Mouse (Mus musculus): ENCODE data around the gene B9d2. TPM values are rescaled to one million over a fixed set of nuclear protein-coding genes. Genes with fewer than 3 reads are reported as not detected.

Gene B9d2
- polyA plus RNA-seq, 1 experiment from 2014 or later: 27.2 TPM

DNA sequence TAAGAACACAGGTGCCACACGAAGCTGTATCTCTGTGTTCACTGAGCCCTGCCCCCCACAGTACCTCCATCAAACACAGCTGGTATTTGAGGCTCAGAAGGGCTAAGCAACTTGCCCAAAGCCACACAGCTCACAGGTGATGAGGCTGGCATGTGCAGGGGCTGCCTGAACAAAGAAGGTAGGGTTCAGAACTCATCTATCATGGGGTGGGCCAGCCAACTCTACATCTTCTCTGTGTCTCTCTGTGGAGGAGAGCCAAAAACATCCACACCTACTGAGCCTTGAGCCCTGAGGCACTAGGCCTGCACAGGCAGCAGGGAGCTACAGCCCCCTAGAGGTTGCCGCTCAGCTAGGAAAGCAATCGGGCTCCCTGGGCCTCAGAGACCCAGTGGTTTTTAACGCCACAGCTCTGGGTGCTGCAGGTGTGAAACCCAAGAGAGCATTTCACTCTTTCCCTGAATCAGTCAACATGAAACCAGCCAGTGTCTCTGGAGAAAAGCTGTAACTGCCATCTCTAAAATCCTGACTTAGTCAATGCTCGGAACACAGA lies 32.9 kb upstream of the B9d2 start:
- H3K4me3 ChIP-seq (ENCODE audit: low read depth, low read length): no peak overlapping the region
- no peak for ATAC-seq (replicated peaks; ENCODE audit: low FRiP score, low TSS enrichment, low read depth)
- no peak overlapping the region for H3K4me2 ChIP-seq (ENCODE audit: low read length)
- DNase-seq (ENCODE audit: low spot score): no peak
- H3K27ac ChIP-seq (ENCODE audit: low read depth): no peak overlapping the region
- no peaks in the 10 kb centered on the region for H3K9me3 ChIP-seq (ENCODE audit: control insufficient read depth, low read length)
- 47% methylated on average over 5 of the region's 5 CpGs for WGBS
- no peak overlapping the region for H3K9ac ChIP-seq (ENCODE audit: low read length)
- no peaks in the 10 kb centered on the region for H3K36me3 ChIP-seq (ENCODE audit: control insufficient read depth, insufficient read depth, low read length)
- no peaks in the 10 kb centered on the region for H3K27me3 ChIP-seq (replicated peaks; ENCODE audit: control insufficient read depth, insufficient read depth, low read length)
- H3K4me1 ChIP-seq (replicated peaks; ENCODE audit: control insufficient read depth, insufficient read depth, low read length): no peaks in the 10 kb centered on the region

DNA sequence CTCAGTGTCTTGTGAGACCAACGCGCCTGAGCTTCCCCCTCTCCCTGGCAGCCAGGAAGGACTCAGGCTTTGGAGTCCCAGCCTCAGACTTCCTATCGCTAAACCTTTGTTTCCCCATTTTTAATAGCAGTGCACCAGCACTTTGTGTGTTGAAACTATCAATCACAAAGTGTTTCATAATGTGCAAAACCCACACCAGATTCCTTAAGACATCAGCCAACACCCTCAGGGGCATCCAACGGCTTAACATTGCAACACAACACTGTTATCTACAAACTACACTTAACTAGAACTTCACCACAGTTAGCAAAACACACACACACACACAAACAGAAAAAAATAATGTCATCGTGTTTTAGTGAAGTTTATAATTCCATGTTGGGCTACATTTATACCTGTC lies 30.7 kb upstream of the B9d2 start:
- Histone ChIP-seq H3K27ac (ENCODE audit: low read depth) (no peak overlapping the region), H3K36me3 (ENCODE audit: control insufficient read depth, insufficient read depth, low read length) (no peaks in the 10 kb centered on the region), H3K4me2 (ENCODE audit: low read length) (no peak overlapping the region), H3K27me3 (replicated peaks; ENCODE audit: control insufficient read depth, insufficient read depth, low read length) (no peaks in the 10 kb centered on the region), H3K4me1 (replicated peaks; ENCODE audit: control insufficient read depth, insufficient read depth, low read length) (no peaks in the 10 kb centered on the region), H3K4me3 (ENCODE audit: low read depth, low read length) (no peak overlapping the region), H3K9me3 (ENCODE audit: control insufficient read depth, low read length) (no peaks in the 10 kb centered on the region), H3K9ac (ENCODE audit: low read length) (no peak overlapping the region)
- DNase-seq (ENCODE audit: low spot score): no peak
- WGBS: 85% methylated on average over 5 of the region's 5 CpGs
- ATAC-seq (replicated peaks; ENCODE audit: low FRiP score, low TSS enrichment, low read depth): no peak

DNA sequence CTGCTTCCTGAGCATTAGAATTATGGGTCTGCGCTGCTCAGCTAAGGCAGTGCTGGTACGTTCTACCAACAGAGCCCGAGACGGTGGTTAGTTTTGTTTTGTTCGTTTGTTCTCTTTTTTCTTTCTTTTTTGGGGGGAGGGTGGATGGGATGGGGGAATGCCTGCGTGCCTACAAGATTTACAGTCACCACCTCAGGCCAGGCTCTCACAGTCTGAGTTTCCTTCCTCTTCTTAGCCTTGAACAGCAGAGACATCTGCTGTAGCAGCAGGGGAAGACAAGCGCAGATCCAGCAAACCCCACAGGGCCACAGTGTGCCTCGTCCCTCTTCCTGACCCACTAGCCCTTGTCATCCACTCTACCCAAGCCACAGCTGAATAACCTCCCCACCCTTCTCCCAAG lies 29.3 kb upstream of the B9d2 start:
- ATAC-seq (replicated peaks; ENCODE audit: low FRiP score, low TSS enrichment, low read depth) (no peak), DNase-seq (ENCODE audit: low spot score) (no peak)
- Histone ChIP-seq H3K9ac (ENCODE audit: low read length) (no peak overlapping the region), H3K4me3 (ENCODE audit: low read depth, low read length) (no peak overlapping the region), H3K27ac (ENCODE audit: low read depth) (no peak overlapping the region), H3K9me3 (ENCODE audit: control insufficient read depth, low read length) (no peaks in the 10 kb centered on the region), H3K4me2 (ENCODE audit: low read length) (no peak overlapping the region), H3K36me3 (ENCODE audit: control insufficient read depth, insufficient read depth, low read length) (no peaks in the 10 kb centered on the region), H3K4me1 (replicated peaks; ENCODE audit: control insufficient read depth, insufficient read depth, low read length) (no peaks in the 10 kb centered on the region), H3K27me3 (replicated peaks; ENCODE audit: control insufficient read depth, insufficient read depth, low read length) (no peaks in the 10 kb centered on the region)
- WGBS: 91% methylated on average over 8 of the region's 8 CpGs

DNA sequence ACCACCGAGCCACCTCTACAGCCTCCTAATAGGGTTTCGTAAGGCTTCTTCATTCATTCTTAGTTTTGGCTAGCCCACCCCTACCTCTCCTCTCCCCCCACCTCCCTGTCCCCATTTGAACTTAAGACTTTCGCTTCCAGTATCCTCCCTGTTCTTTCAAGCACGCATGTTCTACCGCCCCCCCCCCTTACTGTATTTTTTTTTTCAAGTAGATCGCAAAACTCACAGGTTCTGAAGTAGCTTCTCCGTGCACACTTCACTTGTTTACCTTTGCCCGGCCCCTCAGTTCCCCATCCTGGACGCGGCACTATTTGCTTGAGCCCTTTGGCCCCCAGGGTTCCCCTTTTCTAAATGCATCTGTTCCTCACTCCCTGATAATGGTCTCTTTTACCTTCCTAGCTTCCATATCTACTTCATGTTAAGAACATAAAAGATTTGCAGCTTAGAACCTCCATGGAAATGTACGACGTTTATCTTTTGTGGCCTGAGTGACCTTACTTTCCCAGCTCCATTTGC lies 28.3 kb upstream of the B9d2 start:
- no peak overlapping the region for H3K4me3 ChIP-seq (ENCODE audit: low read depth, low read length)
- H3K9me3 ChIP-seq (ENCODE audit: control insufficient read depth, low read length): no peaks in the 10 kb centered on the region
- H3K36me3 ChIP-seq (ENCODE audit: control insufficient read depth, insufficient read depth, low read length): no peaks in the 10 kb centered on the region
- no peak overlapping the region for H3K9ac ChIP-seq (ENCODE audit: low read length)
- DNase-seq (ENCODE audit: low spot score) (no peak), ATAC-seq (replicated peaks; ENCODE audit: low FRiP score, low TSS enrichment, low read depth) (no peak)
- WGBS: 81% methylated on average over 12 of the region's 12 CpGs
- no peaks in the 10 kb centered on the region for H3K27me3 ChIP-seq (replicated peaks; ENCODE audit: control insufficient read depth, insufficient read depth, low read length)
- H3K4me1 ChIP-seq (replicated peaks; ENCODE audit: control insufficient read depth, insufficient read depth, low read length): peaks cover 2% of the 10 kb centered on the region; the same call in 1 of the 2 replicates
- no peak overlapping the region for H3K27ac ChIP-seq (ENCODE audit: low read depth)
- no peak overlapping the region for H3K4me2 ChIP-seq (ENCODE audit: low read length)

DNA sequence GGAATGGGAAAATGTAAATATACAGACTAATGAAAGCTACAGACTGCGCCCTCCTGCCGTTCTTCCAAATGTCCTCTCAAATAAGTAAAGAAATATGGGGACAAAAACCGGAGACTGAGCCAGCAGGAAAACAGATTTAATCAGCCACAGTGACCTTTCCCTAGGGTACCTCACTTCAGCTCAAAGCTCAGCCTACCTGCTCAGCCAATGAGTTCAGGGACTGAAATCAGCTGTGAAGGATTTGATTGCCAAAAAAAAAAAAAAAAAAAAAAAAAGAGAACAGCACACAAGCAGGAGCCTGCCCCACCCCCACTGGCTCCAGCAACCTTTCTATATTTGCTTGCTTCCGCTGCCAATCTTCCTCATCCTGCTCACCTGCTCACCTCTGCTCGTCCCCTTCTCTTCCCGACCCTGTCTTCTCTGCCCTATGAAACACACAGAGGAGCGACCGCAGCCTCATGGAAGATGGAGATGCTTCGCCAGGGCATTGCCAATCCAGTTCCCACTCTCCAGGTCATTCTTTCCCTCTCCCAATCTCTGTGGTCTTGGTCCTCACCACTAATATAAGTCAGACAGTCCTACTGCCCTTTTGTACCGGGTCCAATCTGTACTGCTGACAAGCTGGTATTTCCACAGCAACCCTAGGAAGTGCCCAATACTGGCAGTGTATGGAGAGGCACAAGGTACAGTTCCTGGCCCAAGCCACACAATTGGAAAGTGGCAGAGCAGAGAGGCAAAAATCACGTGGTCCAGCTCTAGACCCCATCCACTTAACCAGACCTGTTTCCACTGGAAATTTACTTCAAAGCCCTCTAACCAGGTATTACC lies 24.8 kb upstream of the B9d2 start:
- Histone ChIP-seq H3K36me3 (ENCODE audit: control insufficient read depth, insufficient read depth, low read length) (no peaks in the 10 kb centered on the region), H3K4me2 (ENCODE audit: low read length) (no peak overlapping the region), H3K9me3 (ENCODE audit: control insufficient read depth, low read length) (no peaks in the 10 kb centered on the region), H3K4me1 (replicated peaks; ENCODE audit: control insufficient read depth, insufficient read depth, low read length) (peaks cover 8% of the 10 kb centered on the region; the same call in 1 of the 2 replicates), H3K27me3 (replicated peaks; ENCODE audit: control insufficient read depth, insufficient read depth, low read length) (no peaks in the 10 kb centered on the region), H3K4me3 (ENCODE audit: low read depth, low read length) (no peak overlapping the region), H3K9ac (ENCODE audit: low read length) (no peak overlapping the region), H3K27ac (ENCODE audit: low read depth) (no peak overlapping the region)
- WGBS: 74% methylated on average over 11 of the region's 11 CpGs
- no peak for DNase-seq (ENCODE audit: low spot score)
- ATAC-seq (replicated peaks; ENCODE audit: low FRiP score, low TSS enrichment, low read depth): no peak

DNA sequence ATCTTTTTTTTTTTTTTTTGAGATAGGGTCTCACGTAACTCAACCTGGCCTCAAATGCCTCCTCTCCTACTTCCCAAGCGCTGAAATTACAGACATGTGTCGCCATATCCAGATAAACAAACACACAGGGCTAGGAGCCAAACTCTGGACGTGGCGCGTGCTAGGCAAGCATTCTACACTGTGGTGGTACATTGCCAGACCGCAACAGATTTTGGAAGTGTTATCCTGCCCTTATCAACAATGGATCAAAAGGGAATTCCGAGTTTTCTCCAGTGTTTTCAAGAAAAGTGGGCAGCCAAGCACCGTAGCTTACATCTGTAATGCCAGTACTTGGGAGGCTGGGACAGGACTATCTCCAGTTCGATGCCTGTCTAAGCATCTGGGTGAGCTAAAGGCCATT lies 22.8 kb upstream of the B9d2 start:
- Histone ChIP-seq H3K9me3 (ENCODE audit: control insufficient read depth, low read length) (no peaks in the 10 kb centered on the region), H3K4me3 (ENCODE audit: low read depth, low read length) (peak overlapping the region; percentile 81), H3K27ac (ENCODE audit: low read depth) (no peak overlapping the region), H3K4me2 (ENCODE audit: low read length) (peak overlapping the region; percentile 85), H3K9ac (ENCODE audit: low read length) (peak overlapping the region; percentile 74), H3K27me3 (replicated peaks; ENCODE audit: control insufficient read depth, insufficient read depth, low read length) (no peaks in the 10 kb centered on the region), H3K36me3 (ENCODE audit: control insufficient read depth, insufficient read depth, low read length) (peaks cover 10% of the 10 kb centered on the region; the same call in 1 of the 2 replicates), H3K4me1 (replicated peaks; ENCODE audit: control insufficient read depth, insufficient read depth, low read length) (peaks cover 8% of the 10 kb centered on the region; the same call in 1 of the 2 replicates)
- ATAC-seq (replicated peaks; ENCODE audit: low FRiP score, low TSS enrichment, low read depth): no peak
- WGBS: 38% methylated on average over 10 of the region's 10 CpGs
- DNase-seq (ENCODE audit: low spot score): no peak

DNA sequence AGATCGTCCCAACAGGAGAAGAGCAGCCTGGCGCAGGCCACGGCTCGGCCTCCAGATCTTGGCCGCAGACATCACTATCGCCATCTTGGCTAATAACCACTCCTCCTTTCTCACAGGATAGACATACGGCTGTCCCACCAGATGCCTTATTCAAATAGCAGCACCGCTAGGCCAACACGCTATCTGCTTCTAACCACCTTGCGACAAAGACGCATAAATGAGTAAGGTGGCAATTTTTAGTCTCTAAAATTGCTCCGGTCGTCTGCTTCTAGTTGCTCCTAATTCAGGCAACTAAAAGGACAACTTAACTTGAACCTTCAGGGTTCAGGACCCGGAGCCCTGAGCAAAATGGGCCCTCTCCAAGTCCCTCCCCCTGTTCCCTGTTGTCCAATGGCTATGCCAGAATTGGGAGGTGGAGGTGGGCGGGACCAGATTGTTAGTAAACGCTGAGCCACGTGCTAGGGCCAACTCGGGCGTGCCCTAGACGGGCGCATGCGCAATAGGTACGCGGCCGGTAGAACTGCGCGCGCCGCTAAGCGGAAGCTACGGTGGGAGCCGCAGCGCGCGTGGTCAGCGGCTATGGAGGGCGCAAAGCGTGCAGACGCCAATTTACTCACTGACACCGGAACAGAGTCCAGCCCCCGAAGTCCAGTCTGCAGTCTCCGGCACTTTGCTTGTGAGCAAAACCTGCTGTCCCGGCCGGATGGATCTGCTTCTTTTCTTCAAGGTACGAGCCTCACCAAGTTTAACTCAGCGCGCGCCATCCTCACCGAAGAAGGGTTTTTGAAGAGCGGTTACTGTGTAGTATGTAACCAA lies 21.7 kb upstream of the B9d2 start, which contains the start of the genes Bckdha and Exosc5:
Bckdha (minus strand) TSS at position 325 of the 816 bp plus-strand sequence.
Exosc5 (plus strand) TSS at position 508 of the 816 bp plus-strand sequence.
- Histone ChIP-seq H3K4me3 (ENCODE audit: low read depth, low read length) (peak within 1 kb of the TSS; percentile 81), H3K27me3 (replicated peaks; ENCODE audit: control insufficient read depth, insufficient read depth, low read length) (no peaks in the 10 kb centered on the region), H3K4me2 (ENCODE audit: low read length) (peak within 1 kb of the TSS; percentile 85), H3K27ac (ENCODE audit: low read depth) (peak within 1 kb of the TSS; percentile 76), H3K9me3 (ENCODE audit: control insufficient read depth, low read length) (no peaks in the 10 kb centered on the region), H3K36me3 (ENCODE audit: control insufficient read depth, insufficient read depth, low read length) (peaks cover 15% of the 10 kb centered on the region; the same call in 1 of the 2 replicates), H3K4me1 (replicated peaks; ENCODE audit: control insufficient read depth, insufficient read depth, low read length) (peaks cover 8% of the 10 kb centered on the region; the same call in 1 of the 2 replicates), H3K9ac (ENCODE audit: low read length) (peak within 1 kb of the TSS; percentile 74)
- peak; percentile 96 for DNase-seq (ENCODE audit: low spot score)
- ATAC-seq (replicated peaks; ENCODE audit: low FRiP score, low TSS enrichment, low read depth): peak; percentile 98
- under 1% methylated on average over 50 of the region's 50 CpGs for WGBS

DNA sequence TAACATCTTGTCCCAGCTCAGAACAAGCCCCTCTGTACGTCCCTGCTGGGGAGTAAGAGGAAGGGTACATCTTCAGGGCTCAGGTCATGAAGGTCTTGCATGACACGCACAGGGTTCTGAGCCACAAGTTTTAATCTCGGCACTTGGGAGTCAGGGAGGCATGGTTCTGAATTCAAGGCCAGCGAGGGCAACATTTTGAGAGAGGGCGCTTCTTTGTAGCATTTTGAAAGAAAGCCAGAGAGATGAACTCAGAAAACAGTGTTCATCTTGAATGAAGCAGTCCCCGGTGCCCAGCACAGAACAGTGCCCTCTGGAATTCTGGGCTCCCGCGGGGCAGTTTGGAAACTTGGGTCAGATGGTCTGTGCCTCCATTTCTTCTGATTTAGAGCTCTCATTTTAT lies 14.2 kb upstream of the B9d2 start:
- no peak for ATAC-seq (replicated peaks; ENCODE audit: low FRiP score, low TSS enrichment, low read depth)

More for the DNA sequence above, 14.2 kb upstream of the B9d2 start:
- no peak overlapping the region for H3K4me2 ChIP-seq (ENCODE audit: low read length)
- no peaks in the 10 kb centered on the region for H3K4me1 ChIP-seq (replicated peaks; ENCODE audit: control insufficient read depth, insufficient read depth, low read length)
- peaks cover 49% of the 10 kb centered on the region for H3K36me3 ChIP-seq (ENCODE audit: control insufficient read depth, insufficient read depth, low read length)
- H3K9me3 ChIP-seq (ENCODE audit: control insufficient read depth, low read length): no peaks in the 10 kb centered on the region
- H3K4me3 ChIP-seq (ENCODE audit: low read depth, low read length): no peak overlapping the region
- no peak for DNase-seq (ENCODE audit: low spot score)
- H3K9ac ChIP-seq (ENCODE audit: low read length): no peak overlapping the region
- H3K27ac ChIP-seq (ENCODE audit: low read depth): no peak overlapping the region
- 91% methylated on average over 8 of the region's 8 CpGs for WGBS
- no peaks in the 10 kb centered on the region for H3K27me3 ChIP-seq (replicated peaks; ENCODE audit: control insufficient read depth, insufficient read depth, low read length)
